Mouse (Mus musculus): ENCODE measurements at regions not wholly inside any gene's neighbourhood (a gene's known extent, or its start where the extent isn't known, plus 50 kb on each side); places are given as distances from the start of the nearest gene placed in this dataset.

GRCm38 (mm10) chr12:106567116-106567515 is 557.1 kb downstream of the Vrk1 start:
- Histone ChIP-seq H3K9ac (replicated peaks) (no peak overlapping the region), H3K4me3 (no peak overlapping the region), H3K36me3 (no peaks in the 10 kb centered on the region), H3K4me2 (replicated peaks) (no peak overlapping the region), H3K27me3 (peaks cover 4% of the 10 kb centered on the region; the same call in 1 of the 2 replicates), H3K9me3 (no peaks in the 10 kb centered on the region), H3K4me1 (peaks cover 4% of the 10 kb centered on the region), H3K27ac (replicated peaks) (no peak overlapping the region)
- 86% methylated on average over 5 of the region's 5 CpGs for WGBS
- no peak for ATAC-seq (ENCODE audit: low FRiP score, low read depth)

DNA sequence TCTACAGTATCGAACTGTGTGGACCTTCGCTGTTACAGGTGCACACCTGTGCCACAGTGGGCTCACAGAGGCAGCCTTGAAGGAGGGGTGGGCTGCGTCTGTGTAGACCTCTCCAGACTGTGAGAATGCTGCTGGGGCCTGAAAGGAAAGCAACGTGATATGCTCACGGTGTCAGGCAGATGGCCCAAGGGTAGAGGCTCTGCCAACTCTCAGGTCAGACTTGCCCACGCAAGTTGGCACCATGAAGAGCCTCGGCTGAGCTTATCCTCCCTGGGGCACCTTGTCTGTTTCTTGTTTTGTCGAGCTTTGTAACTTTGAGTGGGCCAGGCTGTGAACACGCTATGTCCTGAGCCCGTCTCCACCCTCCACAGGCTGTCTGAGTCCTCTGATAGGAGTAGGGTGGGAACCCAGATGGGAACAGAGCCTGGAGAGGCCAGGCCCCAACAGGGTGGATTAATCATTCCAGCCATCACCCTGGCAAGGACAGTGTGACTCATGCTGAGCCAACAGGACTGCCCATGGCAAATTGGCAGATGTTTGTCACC is 558.6 kb downstream of the Vrk1 start:
- Histone ChIP-seq H3K4me1 (peaks cover 4% of the 10 kb centered on the region), H3K27ac (replicated peaks) (no peak overlapping the region), H3K4me2 (replicated peaks) (no peak overlapping the region), H3K9ac (replicated peaks) (no peak overlapping the region), H3K27me3 (peaks cover 4% of the 10 kb centered on the region; the same call in 1 of the 2 replicates), H3K36me3 (no peaks in the 10 kb centered on the region), H3K9me3 (no peaks in the 10 kb centered on the region), H3K4me3 (no peak overlapping the region)
- 91% methylated on average over 10 of the region's 10 CpGs for WGBS
- no peak for ATAC-seq (ENCODE audit: low FRiP score, low read depth)

- Histone ChIP-seq H3K36me3 (no peaks in the 10 kb centered on the region), H3K27me3 (no peaks in the 10 kb centered on the region), H3K4me1 (no peaks in the 10 kb centered on the region), H3K27ac (replicated peaks) (no peak overlapping the region), H3K4me2 (replicated peaks) (no peak overlapping the region), H3K4me3 (no peak overlapping the region), H3K9me3 (no peaks in the 10 kb centered on the region), H3K9ac (replicated peaks) (no peak overlapping the region)
- 91% methylated on average over 5 of the region's 5 CpGs for WGBS
- no peak for ATAC-seq (ENCODE audit: low FRiP score, low read depth)
These were observed 562.9 kb downstream of the Vrk1 start for GRCm38 (mm10) chr12:106572956-106573355.

DNA sequence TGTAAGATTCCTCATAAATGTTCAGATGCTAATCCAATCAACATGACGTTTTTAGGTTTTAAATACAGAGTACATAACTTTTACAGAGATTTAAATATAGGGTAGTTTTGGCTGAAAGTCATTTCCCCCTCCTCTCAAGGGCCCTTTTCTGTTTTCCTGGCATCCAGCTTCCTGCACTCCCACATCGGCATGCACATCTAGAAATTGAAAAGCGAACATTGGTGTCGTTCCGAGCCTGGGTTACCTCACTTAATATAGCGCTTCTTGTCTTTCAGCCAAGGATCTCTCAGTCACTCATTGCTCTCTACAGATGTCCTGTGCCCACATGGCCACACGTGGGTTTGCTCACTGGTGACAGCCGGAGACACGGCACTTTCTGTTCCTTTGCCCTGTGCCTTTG is 572.7 kb downstream of the Vrk1 start:
- Histone ChIP-seq H3K4me2 (replicated peaks) (no peak overlapping the region), H3K27ac (replicated peaks) (no peak overlapping the region)

GRCm38 (mm10) chr12:106585626-106586025 is 575.6 kb downstream of the Vrk1 start:
- H3K4me2 ChIP-seq (replicated peaks) = no peak overlapping the region
- WGBS = 85% methylated on average over 5 of the region's 5 CpGs
- H3K27me3 ChIP-seq = no peaks in the 10 kb centered on the region; the same call in 1 of the 2 replicates
- no peak overlapping the region for H3K4me3 ChIP-seq
- no peak for ATAC-seq (ENCODE audit: low FRiP score, low read depth)
- no peak overlapping the region for H3K9ac ChIP-seq (replicated peaks)
- no peaks in the 10 kb centered on the region for H3K36me3 ChIP-seq
- no peaks in the 10 kb centered on the region for H3K4me1 ChIP-seq
- H3K27ac ChIP-seq (replicated peaks) = no peak overlapping the region
- H3K9me3 ChIP-seq = no peaks in the 10 kb centered on the region

More for the DNA sequence above, 572.7 kb downstream of the Vrk1 start:
- no peak for ATAC-seq (ENCODE audit: low FRiP score, low read depth)
- H3K27me3 ChIP-seq = no peaks in the 10 kb centered on the region; the same call in 1 of the 2 replicates
- no peaks in the 10 kb centered on the region for H3K36me3 ChIP-seq
- no peak overlapping the region for H3K9ac ChIP-seq (replicated peaks)
- no peaks in the 10 kb centered on the region for H3K9me3 ChIP-seq
- no peaks in the 10 kb centered on the region for H3K4me1 ChIP-seq
- WGBS = 86% methylated on average over 9 of the region's 9 CpGs
- H3K4me3 ChIP-seq = no peak overlapping the region

GRCm38 (mm10) chr12:106592686-106593085 is 582.7 kb downstream of the Vrk1 start:
- Histone ChIP-seq H3K9ac (replicated peaks) (no peak overlapping the region), H3K4me3 (no peak overlapping the region), H3K4me2 (replicated peaks) (no peak overlapping the region), H3K27ac (replicated peaks) (no peak overlapping the region), H3K4me1 (no peaks in the 10 kb centered on the region), H3K27me3 (no peaks in the 10 kb centered on the region), H3K36me3 (no peaks in the 10 kb centered on the region), H3K9me3 (no peaks in the 10 kb centered on the region)
- 91% methylated on average over 9 of the region's 9 CpGs for WGBS
- ATAC-seq (ENCODE audit: low FRiP score, low read depth) = no peak

GRCm38 (mm10) chr12:106597636-106598035 is 587.6 kb downstream of the Vrk1 start:
- H3K9ac ChIP-seq (replicated peaks) = no peak overlapping the region
- H3K9me3 ChIP-seq = no peaks in the 10 kb centered on the region
- no peaks in the 10 kb centered on the region for H3K4me1 ChIP-seq
- WGBS = 59% methylated on average over 12 of the region's 12 CpGs
- ATAC-seq (ENCODE audit: low FRiP score, low read depth) = no peak
- H3K4me3 ChIP-seq = no peak overlapping the region
- no peak overlapping the region for H3K4me2 ChIP-seq (replicated peaks)
- H3K36me3 ChIP-seq = no peaks in the 10 kb centered on the region
- H3K27ac ChIP-seq (replicated peaks) = no peak overlapping the region
- no peaks in the 10 kb centered on the region for H3K27me3 ChIP-seq

GRCm38 (mm10) chr12:106607240-106607639 is 597.2 kb downstream of the Vrk1 start:
- Histone ChIP-seq H3K4me2 (replicated peaks) (no peak overlapping the region), H3K9me3 (no peaks in the 10 kb centered on the region), H3K4me3 (no peak overlapping the region), H3K27me3 (no peaks in the 10 kb centered on the region), H3K27ac (replicated peaks) (peak overlapping the region; percentile 49; the same call in 1 of the 2 replicates), H3K4me1 (0 out of 2 replicates have a peak, but pooled peaks cover 3% of the 10 kb centered on the region), H3K36me3 (no peaks in the 10 kb centered on the region), H3K9ac (replicated peaks) (no peak overlapping the region)
- no peak for ATAC-seq (ENCODE audit: low FRiP score, low read depth)

DNA sequence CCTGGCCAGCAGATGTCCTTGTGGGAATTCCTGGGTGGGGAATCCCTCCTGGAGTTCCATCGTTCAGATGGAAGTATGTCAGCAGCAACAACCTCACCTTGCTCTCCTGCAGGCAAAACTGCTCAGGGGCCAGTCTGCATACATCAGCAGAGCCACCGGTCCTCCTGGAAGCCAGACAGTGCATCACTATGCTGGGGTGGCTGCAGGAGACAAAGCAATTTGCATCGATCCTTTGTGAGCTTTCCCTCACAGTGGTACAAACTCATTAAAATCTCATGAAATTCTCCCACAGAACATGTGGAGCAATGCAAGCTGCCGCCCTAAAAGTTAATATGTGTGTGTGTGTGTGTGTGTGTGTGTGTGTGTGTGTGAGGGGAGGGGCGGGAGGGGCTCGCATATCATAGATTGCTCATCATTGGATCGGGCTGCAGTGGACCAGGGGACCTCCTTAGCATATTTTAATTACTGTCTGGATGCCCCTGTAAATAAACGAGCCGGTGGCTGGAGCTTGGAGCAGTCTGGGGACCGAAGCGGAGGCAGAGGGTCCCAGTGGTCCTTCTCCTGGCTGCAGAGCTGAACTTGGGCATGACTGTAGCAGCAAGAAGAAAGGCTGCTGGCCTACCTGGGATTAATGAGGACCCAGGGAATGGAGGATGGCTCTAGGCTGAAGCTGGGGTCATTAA is 597.8 kb downstream of the Vrk1 start:
- no peaks in the 10 kb centered on the region for H3K36me3 ChIP-seq
- 52% methylated on average over 9 of the region's 11 CpGs for WGBS
- ATAC-seq (ENCODE audit: low FRiP score, low read depth) = peak; percentile 65
- no peak overlapping the region for H3K9ac ChIP-seq (replicated peaks)
- 0 out of 2 replicates have a peak, but pooled peaks cover 3% of the 10 kb centered on the region for H3K4me1 ChIP-seq
- H3K9me3 ChIP-seq = no peaks in the 10 kb centered on the region
- H3K4me2 ChIP-seq (replicated peaks) = no peak overlapping the region
- peak overlapping the region; percentile 49; the same call in 1 of the 2 replicates for H3K27ac ChIP-seq (replicated peaks)
- no peaks in the 10 kb centered on the region for H3K27me3 ChIP-seq
- H3K4me3 ChIP-seq = no peak overlapping the region

GRCm38 (mm10) chr12:106618684-106619083 is 608.7 kb downstream of the Vrk1 start:
- Histone ChIP-seq H3K4me3 (no peak overlapping the region), H3K9ac (replicated peaks) (no peak overlapping the region), H3K9me3 (no peaks in the 10 kb centered on the region), H3K36me3 (no peaks in the 10 kb centered on the region), H3K4me1 (no peaks in the 10 kb centered on the region), H3K4me2 (replicated peaks) (no peak overlapping the region), H3K27me3 (no peaks in the 10 kb centered on the region), H3K27ac (replicated peaks) (no peak overlapping the region)
- 91% methylated on average over 6 of the region's 6 CpGs for WGBS
- ATAC-seq (ENCODE audit: low FRiP score, low read depth) = no peak

DNA sequence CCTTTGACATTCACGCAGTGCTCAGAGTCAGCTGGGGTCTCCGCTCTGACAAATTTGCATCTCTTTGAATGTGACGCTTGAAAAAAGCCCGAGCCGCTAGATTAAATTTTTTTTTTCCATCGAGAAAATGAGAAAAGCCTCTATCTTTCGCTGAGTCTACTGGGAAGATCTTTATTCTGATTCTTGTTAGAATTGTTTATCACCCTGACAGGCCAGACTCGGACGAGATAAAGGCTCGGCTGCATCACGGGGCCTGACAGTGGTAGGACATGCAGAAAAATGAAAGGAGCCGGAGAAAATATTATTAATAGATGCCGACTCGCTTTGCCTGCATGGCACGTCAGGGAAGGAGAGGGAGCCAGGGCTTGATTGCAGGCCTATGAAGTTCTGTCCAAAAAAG is 616.8 kb downstream of the Vrk1 start:
- WGBS = 36% methylated on average over 15 of the region's 15 CpGs
- peak overlapping the region; percentile 43; the same call in 1 of the 2 replicates for H3K27ac ChIP-seq (replicated peaks)
- no peak for ATAC-seq (ENCODE audit: low FRiP score, low read depth)
- H3K27me3 ChIP-seq = no peaks in the 10 kb centered on the region
- no peak overlapping the region for H3K9ac ChIP-seq (replicated peaks)
- H3K36me3 ChIP-seq = no peaks in the 10 kb centered on the region
- no peaks in the 10 kb centered on the region for H3K9me3 ChIP-seq
- H3K4me1 ChIP-seq = no peaks in the 10 kb centered on the region; the same call in 1 of the 2 replicates
- H3K4me3 ChIP-seq = no peak overlapping the region
- peak overlapping the region; percentile 27 for H3K4me2 ChIP-seq (replicated peaks)

GRCm38 (mm10) chr12:106632566-106632965 is 622.5 kb downstream of the Vrk1 start:
- Histone ChIP-seq H3K36me3 (no peaks in the 10 kb centered on the region), H3K4me3 (no peak overlapping the region), H3K27ac (replicated peaks) (no peak overlapping the region), H3K4me2 (replicated peaks) (no peak overlapping the region), H3K9me3 (no peaks in the 10 kb centered on the region), H3K9ac (replicated peaks) (no peak overlapping the region), H3K4me1 (no peaks in the 10 kb centered on the region), H3K27me3 (no peaks in the 10 kb centered on the region)
- 90% methylated on average over 7 of the region's 7 CpGs for WGBS
- ATAC-seq (ENCODE audit: low FRiP score, low read depth) = no peak

Data from midbrain, embryonic 12.5 days (tissue).